Mouse (Mus musculus) thymus, postnatal 10 days (tissue): Measurements from ENCODE around the gene Cd28.
"Not testable (repeated sequence)": the region's sequence is repeated elsewhere in the genome, so short reads cannot be mapped to it uniquely, and the experiment has no call there.

ENCODE experiments used
- DNase-seq, 2 experiments: peaks; one replicate each; pipeline ENCODE4 v3.0.0; 2021; ENCODE audit warnings: low spot score in 2 of 2

Cd28 gene

GRCm38 (mm10) chr1:60799795-60800345 is 83.3 kb downstream of the Cd28 start:
- no peak for DNase-seq

GRCm38 (mm10) chr1:60801210-60801671 is 84.6 kb downstream of the Cd28 start:
- DNase-seq, result no peak

GRCm38 (mm10) chr1:60803128-60803824 is 86.7 kb downstream of the Cd28 start:
- no peak for DNase-seq

DNA sequence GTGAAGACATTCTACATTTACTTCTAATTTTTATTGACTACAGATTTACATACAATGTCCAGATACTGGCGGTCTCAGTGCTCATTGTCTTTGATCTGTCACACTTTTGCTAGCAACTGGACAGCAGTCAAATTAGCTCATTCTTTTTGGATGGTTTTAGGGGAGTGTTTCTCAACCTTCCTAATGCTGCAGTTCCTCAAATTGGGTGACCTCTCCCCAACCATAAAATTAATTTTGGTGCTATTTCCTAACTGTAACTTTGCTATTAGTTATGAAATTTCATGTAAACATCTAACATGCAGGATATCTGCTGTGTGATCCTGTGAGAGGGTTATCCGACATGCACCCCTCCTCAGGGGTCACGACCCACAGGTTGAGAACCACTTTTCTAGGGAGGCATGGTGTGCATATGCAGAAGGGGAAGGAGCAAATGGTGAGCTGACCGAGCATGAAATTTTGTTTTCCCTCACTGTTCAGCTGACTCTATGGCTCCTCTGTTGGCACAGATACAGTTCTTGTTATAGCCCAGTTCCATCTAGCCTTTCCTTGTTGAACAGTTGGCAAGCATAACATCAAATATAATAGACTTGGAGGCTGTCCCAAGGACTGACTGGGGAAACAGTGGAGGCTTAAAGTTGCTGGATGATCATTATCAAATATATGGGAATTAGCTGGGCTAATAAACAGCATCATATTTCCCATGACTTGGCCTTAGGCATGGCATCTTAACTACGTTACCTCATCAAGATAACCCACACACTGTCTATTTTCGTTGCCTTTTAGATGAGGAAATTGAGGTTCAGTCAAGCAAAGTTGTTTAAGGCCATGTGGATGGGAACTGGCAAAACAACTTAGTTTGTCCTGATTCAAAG is 87.5 kb downstream of the Cd28 start:
- DNase-seq, result no peak

DNA sequence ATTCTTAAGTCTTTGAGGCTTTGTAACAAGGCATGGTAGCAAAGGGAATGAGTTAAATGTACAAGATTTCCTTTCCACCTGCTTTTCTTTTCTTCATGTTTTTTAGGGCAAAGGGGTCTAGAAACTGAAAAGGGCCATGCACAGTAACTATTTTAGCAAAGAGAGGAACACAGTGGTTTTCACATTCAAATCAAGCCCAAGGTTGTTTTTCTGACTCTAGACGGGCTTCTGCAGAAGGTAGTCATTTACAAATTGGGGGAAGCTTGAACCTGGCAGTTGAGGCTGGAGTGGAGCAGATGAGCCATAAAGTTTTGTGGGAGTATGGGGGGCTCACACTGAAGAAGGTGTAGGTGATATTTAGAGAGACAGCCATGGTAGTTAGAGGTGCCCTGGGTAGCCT is 88.6 kb downstream of the Cd28 start:
- DNase-seq, result no peak

GRCm38 (mm10) chr1:60807748-60808147 is 91.1 kb downstream of the Cd28 start:
- no peak for DNase-seq

- no peak for DNase-seq
Measured at GRCm38 (mm10) chr1:60808466-60808865, 91.9 kb downstream of the Cd28 start.

DNA sequence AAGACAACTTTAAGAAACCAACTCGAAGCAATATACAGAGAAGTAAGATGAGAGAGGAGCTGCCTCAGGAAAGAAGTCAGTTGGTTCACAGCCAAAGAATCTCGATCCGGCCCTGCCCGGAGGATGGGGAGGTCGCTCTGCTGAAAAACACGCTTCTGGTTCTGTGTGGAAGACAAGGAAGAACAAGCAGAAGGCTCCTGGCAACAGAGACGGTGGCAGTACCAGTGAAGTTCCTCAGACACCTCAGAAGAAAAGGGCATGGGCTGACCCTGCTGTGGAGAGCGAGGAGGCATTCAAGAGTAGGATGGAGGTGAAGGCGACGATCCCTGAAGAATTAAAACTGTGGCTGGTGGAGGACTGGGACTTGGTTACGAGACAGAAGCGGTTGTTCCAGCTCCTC is 92.6 kb downstream of the Cd28 start:
- no peak for DNase-seq

GRCm38 (mm10) chr1:60810821-60811220 is 94.2 kb downstream of the Cd28 start:
- DNase-seq, result no peak

DNA sequence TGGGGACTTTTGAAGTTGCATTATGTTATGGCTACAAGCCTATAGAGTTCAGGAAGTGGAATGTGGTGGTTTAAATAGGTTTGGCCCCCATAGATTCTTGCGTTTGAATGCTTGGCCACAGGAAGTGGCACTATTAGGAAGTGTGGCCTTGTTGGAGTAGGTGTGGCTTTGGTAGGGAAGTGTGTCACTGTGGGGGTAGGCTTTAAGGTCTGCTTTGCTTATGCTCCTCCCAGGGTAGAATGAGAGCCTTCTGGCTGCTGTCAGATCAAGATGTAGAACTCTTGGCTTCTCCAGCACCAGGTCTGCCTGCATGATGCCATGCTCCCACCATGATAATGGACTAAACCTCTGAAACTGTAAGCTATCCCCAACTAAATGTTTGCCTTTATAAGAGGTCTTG is 95.4 kb downstream of the Cd28 start:
- no peak for DNase-seq

GRCm38 (mm10) chr1:60813411-60813810 is 96.8 kb downstream of the Cd28 start:
- DNase-seq, result no peak

DNA sequence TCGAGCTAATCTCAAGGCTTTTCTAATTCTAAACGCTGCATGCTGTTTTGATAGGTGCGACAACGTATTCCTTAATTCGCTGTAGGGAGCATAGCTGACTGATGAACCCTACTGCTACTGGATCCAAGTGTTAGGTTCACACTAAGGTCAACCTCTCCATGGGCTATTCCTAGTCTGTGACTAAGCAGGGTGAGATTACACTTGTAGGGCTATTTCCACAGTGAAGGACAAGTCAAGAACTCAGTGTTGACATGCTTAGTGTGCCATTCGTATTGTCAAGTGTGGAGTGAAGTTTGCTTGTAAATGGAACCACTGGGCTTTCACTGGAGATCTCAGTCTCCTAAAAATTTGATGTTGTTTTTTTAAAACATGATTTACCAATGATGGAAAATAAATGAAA is 99.3 kb downstream of the Cd28 start:
- no peak for DNase-seq

- not testable (repeated sequence) for DNase-seq
Measured at GRCm38 (mm10) chr1:60818491-60818890, 101.9 kb downstream of the Cd28 start.

GRCm38 (mm10) chr1:60819993-60820392 is 103.4 kb downstream of the Cd28 start:
- DNase-seq, result no peak

- DNase-seq, result no peak
Measured at GRCm38 (mm10) chr1:60820981-60821380, 104.4 kb downstream of the Cd28 start.

DNA sequence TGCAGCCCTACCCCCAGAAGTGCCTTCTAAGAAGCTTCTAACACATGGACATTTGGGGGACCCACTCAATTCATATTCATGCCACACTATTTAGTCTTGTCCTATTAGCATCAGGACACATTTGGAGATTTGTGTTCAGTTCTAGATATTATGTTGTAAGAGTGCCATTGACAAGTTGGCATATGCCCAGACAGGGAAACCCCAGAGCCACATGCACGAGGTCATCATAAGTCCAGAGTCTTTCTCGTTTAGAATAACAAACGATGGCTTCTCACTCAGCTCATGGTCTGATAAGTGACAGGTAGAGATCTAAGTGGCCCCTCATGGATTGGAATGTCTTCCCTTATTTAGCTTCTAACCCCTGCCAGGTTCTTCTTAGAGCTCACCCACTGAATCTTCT is 105.0 kb downstream of the Cd28 start:
- no peak for DNase-seq
